Mouse (Mus musculus) heart, postnatal 36 days (tissue): ENCODE measurements around the gene Cbs. TPM values are rescaled to one million over a fixed set of nuclear protein-coding genes. Genes with fewer than 3 reads are reported as not detected.

Source experiments
- DNase-seq, 2 experiments: peaks; one replicate each; pipeline ENCODE4 v3.0.0; 2021 to 2022
- intact Hi-C: fragments of 180-260 bp; cut with DNase I; formaldehyde crosslinking; loops from one replicate; pipeline ENCODE4 v1.15.1; 2025
- microRNA-seq, 2 experiments: library from miRNA; unstranded; fragments of <30 nt; microRNA quantifications; one replicate each; pipeline ENCODE4 v1.2.0; 2021; ENCODE audit warnings: borderline number of aligned reads in 2 of 2
- total RNA-seq, 2 experiments: library from RNA; stranded (reverse); gene quantifications; 2 replicates each; pipeline ENCODE4 v1.2.3; 2021

Cbs gene
- total RNA-seq, 2 experiments from 2014 or later = 3.0 to 3.6 TPM

- no peak for DNase-seq
- intact Hi-C loops = no loop called here
These were observed 77.8 kb downstream of the Cbs start for GRCm38 (mm10) chr17:31559021-31559789.

Small RNA genes lying within 50 kb of the gene (microRNA-seq; reads per million reads assigned to microRNA genes)
- 0 reads per million in 2 experiments for gene Gm24970

Other genes starting within 250 kb of the Cbs start
- 1 to 10 TPM; 7.0 to 8.1 TPM for gene Wdr4, start 117.3 kb downstream of the Cbs start, total RNA-seq
- 1,000 to 10,000 TPM; 1,294 to 1,573 TPM for gene Ndufv3, start 117.1 kb downstream of the Cbs start, total RNA-seq
- 1 to 10 TPM; 9.4 to 10.0 TPM for gene Pknox1, start 72.5 kb downstream of the Cbs start, total RNA-seq
- 10 to 100 TPM; 69.0 to 71.9 TPM for gene U2af1, start 21.7 kb upstream of the Cbs start, total RNA-seq
- gene Cryaa, start 40.6 kb upstream of the Cbs start, total RNA-seq = not detected
- gene Sik1, start 218.6 kb upstream of the Cbs start, total RNA-seq = 10 to 100 TPM; 24.0 to 68.3 TPM